Mouse (Mus musculus): ENCODE measurements around the gene Aspn. TPM values are rescaled to one million over a fixed set of nuclear protein-coding genes. Genes with fewer than 3 reads are reported as not detected.

Gene Aspn
- polyA plus RNA-seq, 1 experiment = 0.60 TPM

- no peak overlapping the region for H3K9ac ChIP-seq (ENCODE audit: low read depth, poor library complexity, severe bottlenecking)
- no peak overlapping the region for H3K4me3 ChIP-seq (ENCODE audit: low read depth, low read length)
- no peaks in the 10 kb centered on the region for H3K27me3 ChIP-seq (ENCODE audit: control insufficient read depth, insufficient read depth, low read length, poor library complexity, severe bottlenecking)
- H3K9me3 ChIP-seq (replicated peaks; ENCODE audit: control insufficient read depth, insufficient read depth, low read length, poor library complexity, severe bottlenecking) = no peaks in the 10 kb centered on the region
- TF ChIP-seq CTCF (IDR thresholded peaks at IDR 0.05; ENCODE audit: low read depth, low read length) = no peak
- H3K4me1 ChIP-seq (ENCODE audit: control insufficient read depth, insufficient read depth, low read length) = no peaks in the 10 kb centered on the region
- H3K36me3 ChIP-seq (ENCODE audit: control insufficient read depth, insufficient read depth, low read length, poor library complexity, severe bottlenecking) = no peaks in the 10 kb centered on the region
- H3K27ac ChIP-seq (ENCODE audit: insufficient read depth, low read length) = no peak overlapping the region
Observed at GRCm38 (mm10) chr13:49564347-49564746, 20.1 kb downstream of the Aspn start.

GRCm38 (mm10) chr13:49570371-49570770 lies 26.1 kb downstream of the Aspn start:
- H3K9ac ChIP-seq (ENCODE audit: low read depth, poor library complexity, severe bottlenecking) = no peak overlapping the region
- no peak overlapping the region for H3K4me3 ChIP-seq (ENCODE audit: low read depth, low read length)
- no peaks in the 10 kb centered on the region for H3K27me3 ChIP-seq (ENCODE audit: control insufficient read depth, insufficient read depth, low read length, poor library complexity, severe bottlenecking)
- H3K9me3 ChIP-seq (replicated peaks; ENCODE audit: control insufficient read depth, insufficient read depth, low read length, poor library complexity, severe bottlenecking) = no peaks in the 10 kb centered on the region
- no peaks in the 10 kb centered on the region for H3K4me1 ChIP-seq (ENCODE audit: control insufficient read depth, insufficient read depth, low read length)
- no peaks in the 10 kb centered on the region for H3K36me3 ChIP-seq (ENCODE audit: control insufficient read depth, insufficient read depth, low read length, poor library complexity, severe bottlenecking)
- no peak overlapping the region for H3K27ac ChIP-seq (ENCODE audit: insufficient read depth, low read length)
- TF ChIP-seq CTCF (IDR thresholded peaks at IDR 0.05; ENCODE audit: low read depth, low read length) = no peak
- TF ChIP-seq POLR2A (IDR thresholded peaks at IDR 0.05; ENCODE audit: insufficient read depth, low read length) = no peak
- no peak for TF ChIP-seq EP300 (IDR thresholded peaks at IDR 0.05; ENCODE audit: insufficient read depth, low read depth, low read length)

GRCm38 (mm10) chr13:49571418-49571817 lies 27.2 kb downstream of the Aspn start:
- H3K27ac ChIP-seq (ENCODE audit: insufficient read depth, low read length) = no peak overlapping the region
- H3K36me3 ChIP-seq (ENCODE audit: control insufficient read depth, insufficient read depth, low read length, poor library complexity, severe bottlenecking) = no peaks in the 10 kb centered on the region
- no peak overlapping the region for H3K4me3 ChIP-seq (ENCODE audit: low read depth, low read length)
- no peaks in the 10 kb centered on the region for H3K9me3 ChIP-seq (replicated peaks; ENCODE audit: control insufficient read depth, insufficient read depth, low read length, poor library complexity, severe bottlenecking)
- H3K9ac ChIP-seq (ENCODE audit: low read depth, poor library complexity, severe bottlenecking) = no peak overlapping the region
- TF ChIP-seq EP300 (IDR thresholded peaks at IDR 0.05; ENCODE audit: insufficient read depth, low read depth, low read length) = no peak
- TF ChIP-seq CTCF (IDR thresholded peaks at IDR 0.05; ENCODE audit: low read depth, low read length) = no peak
- no peak for TF ChIP-seq POLR2A (IDR thresholded peaks at IDR 0.05; ENCODE audit: insufficient read depth, low read length)
- no peaks in the 10 kb centered on the region for H3K4me1 ChIP-seq (ENCODE audit: control insufficient read depth, insufficient read depth, low read length)
- H3K27me3 ChIP-seq (ENCODE audit: control insufficient read depth, insufficient read depth, low read length, poor library complexity, severe bottlenecking) = no peaks in the 10 kb centered on the region

- TF ChIP-seq CTCF (IDR thresholded peaks at IDR 0.05; ENCODE audit: low read depth, low read length) (no peak), EP300 (IDR thresholded peaks at IDR 0.05; ENCODE audit: insufficient read depth, low read depth, low read length) (no peak), POLR2A (IDR thresholded peaks at IDR 0.05; ENCODE audit: insufficient read depth, low read length) (no peak)
- no peaks in the 10 kb centered on the region for H3K27me3 ChIP-seq (ENCODE audit: control insufficient read depth, insufficient read depth, low read length, poor library complexity, severe bottlenecking)
- no peak within 1 kb of the TSS for H3K4me3 ChIP-seq (ENCODE audit: low read depth, low read length)
- no peaks in the 10 kb centered on the region for H3K9me3 ChIP-seq (replicated peaks; ENCODE audit: control insufficient read depth, insufficient read depth, low read length, poor library complexity, severe bottlenecking)
- no peak within 1 kb of the TSS for H3K9ac ChIP-seq (ENCODE audit: low read depth, poor library complexity, severe bottlenecking)
- no peak within 1 kb of the TSS for H3K27ac ChIP-seq (ENCODE audit: insufficient read depth, low read length)
- H3K4me1 ChIP-seq (ENCODE audit: control insufficient read depth, insufficient read depth, low read length) = no peaks in the 10 kb centered on the region
- no peaks in the 10 kb centered on the region for H3K36me3 ChIP-seq (ENCODE audit: control insufficient read depth, insufficient read depth, low read length, poor library complexity, severe bottlenecking)
Observed at GRCm38 (mm10) chr13:49581541-49582530, 37.6 kb downstream of the Aspn start, which contains the start of gene Omd. Omd (plus strand) TSS chr13:49582462.

- Histone ChIP-seq H3K9ac (ENCODE audit: low read depth, poor library complexity, severe bottlenecking) (no peak overlapping the region), H3K4me3 (ENCODE audit: low read depth, low read length) (no peak overlapping the region), H3K36me3 (ENCODE audit: control insufficient read depth, insufficient read depth, low read length, poor library complexity, severe bottlenecking) (no peaks in the 10 kb centered on the region), H3K9me3 (replicated peaks; ENCODE audit: control insufficient read depth, insufficient read depth, low read length, poor library complexity, severe bottlenecking) (no peaks in the 10 kb centered on the region), H3K4me1 (ENCODE audit: control insufficient read depth, insufficient read depth, low read length) (no peaks in the 10 kb centered on the region), H3K27me3 (ENCODE audit: control insufficient read depth, insufficient read depth, low read length, poor library complexity, severe bottlenecking) (no peaks in the 10 kb centered on the region), H3K27ac (ENCODE audit: insufficient read depth, low read length) (no peak overlapping the region)
- TF ChIP-seq EP300 (IDR thresholded peaks at IDR 0.05; ENCODE audit: insufficient read depth, low read depth, low read length) = no peak
Observed at GRCm38 (mm10) chr13:49583859-49584258, 39.6 kb downstream of the Aspn start.

GRCm38 (mm10) chr13:49584307-49585005 lies 40.2 kb downstream of the Aspn start:
- Histone ChIP-seq H3K27me3 (ENCODE audit: control insufficient read depth, insufficient read depth, low read length, poor library complexity, severe bottlenecking) (no peaks in the 10 kb centered on the region), H3K4me1 (ENCODE audit: control insufficient read depth, insufficient read depth, low read length) (no peaks in the 10 kb centered on the region), H3K9ac (ENCODE audit: low read depth, poor library complexity, severe bottlenecking) (no peak overlapping the region), H3K9me3 (replicated peaks; ENCODE audit: control insufficient read depth, insufficient read depth, low read length, poor library complexity, severe bottlenecking) (no peaks in the 10 kb centered on the region), H3K27ac (ENCODE audit: insufficient read depth, low read length) (no peak overlapping the region), H3K4me3 (ENCODE audit: low read depth, low read length) (no peak overlapping the region), H3K36me3 (ENCODE audit: control insufficient read depth, insufficient read depth, low read length, poor library complexity, severe bottlenecking) (no peaks in the 10 kb centered on the region)
- TF ChIP-seq CTCF (IDR thresholded peaks at IDR 0.05; ENCODE audit: low read depth, low read length) = no peak
- TF ChIP-seq POLR2A (IDR thresholded peaks at IDR 0.05; ENCODE audit: insufficient read depth, low read length) = no peak
- no peak for TF ChIP-seq EP300 (IDR thresholded peaks at IDR 0.05; ENCODE audit: insufficient read depth, low read depth, low read length)
